Mouse (Mus musculus): Measurements from ENCODE around the gene Coro7. TPM values are rescaled to one million over a fixed set of nuclear protein-coding genes. Genes with fewer than 3 reads are reported as not detected.
"Not testable (repeated sequence)": the region's sequence is repeated elsewhere in the genome, so short reads cannot be mapped to it uniquely, and the experiment has no call there.

Gene Coro7
- polyA plus RNA-seq, 1 experiment from 2014 or later, result 12.2 TPM

DNA sequence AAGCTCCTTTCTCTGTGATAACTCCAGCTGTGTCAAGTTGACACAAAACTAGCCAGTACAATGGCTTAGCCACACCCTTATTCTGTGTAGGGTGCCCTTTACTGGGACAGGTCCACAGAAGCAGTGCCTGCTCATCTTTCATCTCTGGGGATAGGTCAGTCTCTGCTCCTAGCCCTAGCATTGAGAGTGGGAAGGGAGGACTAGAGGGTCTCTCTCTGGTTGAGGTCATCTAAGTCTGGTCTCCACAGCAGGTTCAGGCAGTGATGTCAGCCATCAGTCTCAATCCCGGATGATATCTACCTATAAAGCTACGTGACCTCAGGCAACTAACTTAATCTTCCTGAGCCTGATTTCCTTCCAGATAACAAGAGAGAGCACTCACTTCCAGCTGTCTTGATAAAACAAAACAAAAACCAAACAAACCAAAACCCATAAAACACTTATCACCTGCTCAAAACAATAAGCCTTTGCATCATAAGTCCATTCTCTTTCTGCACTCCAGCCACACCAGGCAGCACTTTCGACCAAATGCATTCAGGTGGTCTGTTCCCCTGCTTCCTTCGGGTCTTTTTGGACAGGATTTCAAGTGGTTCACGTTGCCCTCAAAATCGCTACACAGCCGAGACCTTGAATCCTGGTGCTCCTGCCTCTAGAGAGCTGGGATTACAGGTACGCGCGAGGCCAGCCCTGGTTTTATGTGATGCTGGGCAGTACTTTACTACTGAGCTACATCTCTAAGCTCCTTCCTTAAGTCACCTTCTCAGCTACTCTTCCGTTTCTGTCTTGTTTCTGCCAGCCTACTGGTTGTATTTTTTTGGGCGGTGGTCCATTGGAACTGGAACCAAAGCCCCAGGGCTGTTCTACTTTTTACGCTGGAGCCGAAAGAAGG, 93.7 kb downstream of the Coro7 start:
- Histone ChIP-seq H3K9ac (replicated peaks; ENCODE audit: low read length) (peak overlapping the region; percentile 29), H3K4me3 (ENCODE audit: low read depth, low read length) (peak overlapping the region; percentile 27), H3K36me3 (replicated peaks; ENCODE audit: control insufficient read depth, insufficient read depth, low read depth, low read length) (peaks cover 2% of the 10 kb centered on the region; the same call in 1 of the 2 replicates), H3K27me3 (ENCODE audit: control insufficient read depth, insufficient read depth, low read length) (no peaks in the 10 kb centered on the region), H3K27ac (replicated peaks; ENCODE audit: low read depth, low read length) (peak overlapping the region; percentile 5), H3K4me2 (ENCODE audit: low read depth, low read length) (peak overlapping the region; percentile 36), H3K4me1 (ENCODE audit: control insufficient read depth, insufficient read depth, low read length) (peaks cover 3% of the 10 kb centered on the region), H3K9me3 (replicated peaks; ENCODE audit: control insufficient read depth, low read length) (no peaks in the 10 kb centered on the region)
- DNase-seq (ENCODE audit: low spot score) (no peak), ATAC-seq (replicated peaks; ENCODE audit: insufficient number of reproducible peaks, low FRiP score, low TSS enrichment, low read depth) (peak; percentile 31)
- WGBS, result 8% methylated on average over 14 of the region's 14 CpGs

DNA sequence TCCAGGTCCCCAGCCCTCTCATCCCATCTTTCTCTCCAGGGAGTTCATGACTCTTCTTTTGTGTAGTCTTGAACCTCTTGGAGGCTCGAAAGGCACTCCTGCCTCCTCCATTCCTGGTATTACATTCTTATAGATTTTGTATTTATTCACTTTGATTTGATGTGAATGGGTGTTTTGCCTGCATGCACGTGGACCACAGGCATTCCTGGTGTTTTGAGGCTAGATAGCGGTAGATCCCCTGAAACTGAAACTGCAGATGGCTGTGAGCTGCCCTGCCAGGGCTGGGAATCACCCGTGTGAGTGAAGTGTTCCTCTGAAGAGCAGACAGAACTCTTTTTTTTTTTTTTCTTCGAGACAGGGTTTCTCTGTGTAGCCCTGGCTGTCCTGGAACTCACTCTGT, 95.1 kb downstream of the Coro7 start:
- H3K27ac ChIP-seq (replicated peaks; ENCODE audit: low read depth, low read length), result no peak overlapping the region
- no peaks in the 10 kb centered on the region for H3K36me3 ChIP-seq (replicated peaks; ENCODE audit: control insufficient read depth, insufficient read depth, low read depth, low read length)
- no peaks in the 10 kb centered on the region for H3K27me3 ChIP-seq (ENCODE audit: control insufficient read depth, insufficient read depth, low read length)
- no peaks in the 10 kb centered on the region for H3K9me3 ChIP-seq (replicated peaks; ENCODE audit: control insufficient read depth, low read length)
- H3K9ac ChIP-seq (replicated peaks; ENCODE audit: low read length), result no peak overlapping the region
- WGBS, result 78% methylated on average over 5 of the region's 5 CpGs
- peaks cover 3% of the 10 kb centered on the region for H3K4me1 ChIP-seq (ENCODE audit: control insufficient read depth, insufficient read depth, low read length)
- DNase-seq (ENCODE audit: low spot score), result no peak
- no peak overlapping the region for H3K4me3 ChIP-seq (ENCODE audit: low read depth, low read length)
- H3K4me2 ChIP-seq (ENCODE audit: low read depth, low read length), result no peak overlapping the region
- no peak for ATAC-seq (replicated peaks; ENCODE audit: insufficient number of reproducible peaks, low FRiP score, low TSS enrichment, low read depth)

DNA sequence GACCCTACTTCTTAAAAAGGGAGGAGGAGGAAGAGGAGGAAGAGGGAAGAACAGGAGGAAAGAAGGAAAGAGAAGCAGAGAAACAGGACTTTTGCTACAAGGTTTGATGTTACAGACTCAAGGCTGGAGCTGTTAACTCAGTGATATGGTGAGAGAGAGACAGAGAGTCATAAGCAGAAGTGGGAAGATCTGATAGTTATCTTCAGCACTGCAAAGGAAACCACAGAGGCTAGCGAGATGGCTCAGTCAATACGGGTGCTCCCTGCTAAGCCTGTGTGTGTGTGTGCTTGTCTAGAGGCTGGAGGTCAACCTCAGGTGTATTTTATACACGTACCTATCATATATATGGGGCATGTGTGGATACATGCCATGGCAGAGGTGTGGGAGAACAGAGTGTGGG, 95.8 kb downstream of the Coro7 start:
- WGBS, result 82% methylated on average over 3 of the region's 3 CpGs
- no peak overlapping the region for H3K9ac ChIP-seq (replicated peaks; ENCODE audit: low read length)
- H3K27ac ChIP-seq (replicated peaks; ENCODE audit: low read depth, low read length), result no peak overlapping the region
- no peaks in the 10 kb centered on the region for H3K27me3 ChIP-seq (ENCODE audit: control insufficient read depth, insufficient read depth, low read length)
- H3K36me3 ChIP-seq (replicated peaks; ENCODE audit: control insufficient read depth, insufficient read depth, low read depth, low read length), result no peaks in the 10 kb centered on the region
- H3K9me3 ChIP-seq (replicated peaks; ENCODE audit: control insufficient read depth, low read length), result no peaks in the 10 kb centered on the region
- H3K4me1 ChIP-seq (ENCODE audit: control insufficient read depth, insufficient read depth, low read length), result peaks cover 3% of the 10 kb centered on the region
- DNase-seq (ENCODE audit: low spot score) (no peak), ATAC-seq (replicated peaks; ENCODE audit: insufficient number of reproducible peaks, low FRiP score, low TSS enrichment, low read depth) (no peak)
- H3K4me2 ChIP-seq (ENCODE audit: low read depth, low read length), result no peak overlapping the region
- no peak overlapping the region for H3K4me3 ChIP-seq (ENCODE audit: low read depth, low read length)

DNA sequence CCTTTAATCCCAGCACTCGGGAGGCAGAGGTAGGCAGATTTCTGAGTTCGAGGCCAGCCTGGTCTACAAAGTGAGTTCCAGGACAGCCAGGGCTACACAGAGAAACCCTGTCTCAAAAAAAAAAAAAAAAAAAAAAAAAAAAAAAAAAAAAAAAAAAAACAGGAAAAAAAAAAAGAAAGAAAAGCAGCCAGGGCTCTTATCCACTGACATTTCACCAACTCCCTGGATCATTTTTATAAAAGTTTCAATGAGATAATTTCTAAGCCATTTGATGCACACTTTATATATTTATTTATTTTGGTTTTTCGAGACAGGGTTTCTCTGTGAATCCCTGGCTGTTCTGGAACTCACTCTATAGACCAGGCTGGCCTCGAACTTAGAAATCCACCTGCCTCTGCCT, 98.4 kb downstream of the Coro7 start:
- not testable (repeated sequence) for ATAC-seq (replicated peaks; ENCODE audit: insufficient number of reproducible peaks, low FRiP score, low TSS enrichment, low read depth); H3K9me3 ChIP-seq (replicated peaks; ENCODE audit: control insufficient read depth, low read length); H3K4me1 ChIP-seq (ENCODE audit: control insufficient read depth, insufficient read depth, low read length); H3K27ac ChIP-seq (replicated peaks; ENCODE audit: low read depth, low read length); H3K36me3 ChIP-seq (replicated peaks; ENCODE audit: control insufficient read depth, insufficient read depth, low read depth, low read length); H3K4me3 ChIP-seq (ENCODE audit: low read depth, low read length); H3K4me2 ChIP-seq (ENCODE audit: low read depth, low read length); DNase-seq (ENCODE audit: low spot score); H3K9ac ChIP-seq (replicated peaks; ENCODE audit: low read length); H3K27me3 ChIP-seq (ENCODE audit: control insufficient read depth, insufficient read depth, low read length)
- 89% methylated on average over 4 of the region's 4 CpGs for WGBS

DNA sequence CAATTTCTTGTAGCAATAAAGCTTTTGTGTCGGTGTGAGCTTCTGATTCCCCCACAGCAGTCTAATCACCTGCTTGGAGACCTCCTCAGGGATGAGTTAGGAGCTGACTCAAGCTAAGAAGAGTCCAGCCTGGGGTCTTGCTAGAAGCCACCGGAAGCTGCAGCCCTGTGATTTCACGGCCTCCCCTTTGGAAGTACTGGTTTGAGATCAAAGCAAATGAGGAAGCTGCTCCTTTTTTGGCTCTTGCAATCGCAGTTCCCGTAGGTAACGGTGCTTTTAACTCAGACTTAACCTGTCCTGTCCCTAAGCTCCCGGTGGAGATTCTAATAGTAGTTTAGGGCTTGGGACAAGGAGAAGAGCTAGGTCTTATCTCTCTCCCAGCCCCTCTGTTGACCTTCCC, 100.9 kb downstream of the Coro7 start:
- no peak overlapping the region for H3K4me3 ChIP-seq (ENCODE audit: low read depth, low read length)
- no peak for ATAC-seq (replicated peaks; ENCODE audit: insufficient number of reproducible peaks, low FRiP score, low TSS enrichment, low read depth)
- H3K4me2 ChIP-seq (ENCODE audit: low read depth, low read length), result no peak overlapping the region
- no peaks in the 10 kb centered on the region for H3K27me3 ChIP-seq (ENCODE audit: control insufficient read depth, insufficient read depth, low read length)
- H3K9ac ChIP-seq (replicated peaks; ENCODE audit: low read length), result no peak overlapping the region
- H3K9me3 ChIP-seq (replicated peaks; ENCODE audit: control insufficient read depth, low read length), result no peaks in the 10 kb centered on the region
- DNase-seq (ENCODE audit: low spot score), result no peak
- WGBS, result 78% methylated on average over 7 of the region's 7 CpGs
- H3K36me3 ChIP-seq (replicated peaks; ENCODE audit: control insufficient read depth, insufficient read depth, low read depth, low read length), result no peaks in the 10 kb centered on the region
- H3K27ac ChIP-seq (replicated peaks; ENCODE audit: low read depth, low read length), result no peak overlapping the region
- H3K4me1 ChIP-seq (ENCODE audit: control insufficient read depth, insufficient read depth, low read length), result no peaks in the 10 kb centered on the region

DNA sequence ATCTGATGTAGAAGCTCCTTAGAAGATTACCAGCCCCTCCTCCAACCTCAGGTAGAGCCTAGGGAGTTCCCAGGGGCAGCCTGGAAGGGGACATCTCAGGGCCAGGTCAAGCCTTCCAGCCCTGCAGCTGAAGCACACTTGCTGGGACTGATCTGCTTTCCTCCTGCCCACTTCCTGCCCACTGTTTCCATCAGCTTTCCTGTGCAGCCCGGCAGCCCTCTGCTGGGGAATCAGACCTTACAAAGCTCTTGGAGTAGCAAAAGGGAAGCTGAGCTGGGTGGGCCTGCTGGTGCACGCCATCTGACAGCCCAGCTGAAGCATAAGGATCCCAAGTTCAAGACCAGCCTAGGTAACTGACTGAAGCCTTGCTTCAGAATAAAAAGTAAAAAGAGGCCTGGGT, 102.7 kb downstream of the Coro7 start:
- Histone ChIP-seq H3K4me1 (ENCODE audit: control insufficient read depth, insufficient read depth, low read length) (no peaks in the 10 kb centered on the region), H3K4me2 (ENCODE audit: low read depth, low read length) (no peak overlapping the region), H3K9ac (replicated peaks; ENCODE audit: low read length) (no peak overlapping the region), H3K27me3 (ENCODE audit: control insufficient read depth, insufficient read depth, low read length) (no peaks in the 10 kb centered on the region), H3K9me3 (replicated peaks; ENCODE audit: control insufficient read depth, low read length) (no peaks in the 10 kb centered on the region), H3K4me3 (ENCODE audit: low read depth, low read length) (no peak overlapping the region), H3K36me3 (replicated peaks; ENCODE audit: control insufficient read depth, insufficient read depth, low read depth, low read length) (no peaks in the 10 kb centered on the region), H3K27ac (replicated peaks; ENCODE audit: low read depth, low read length) (no peak overlapping the region)
- ATAC-seq (replicated peaks; ENCODE audit: insufficient number of reproducible peaks, low FRiP score, low TSS enrichment, low read depth) (no peak), DNase-seq (ENCODE audit: low spot score) (no peak)
- 41% methylated on average over 2 of the region's 2 CpGs for WGBS

Other genes starting within 250 kb of the Coro7 start
- gene Srl, start 138.0 kb downstream of the Coro7 start, polyA plus RNA-seq (2014; fragmentation: Nextera tagmentation; extraction: Ambion mirVana), result 26.6 and 32.7 TPM in 2 replicates
- 27.2 and 28.6 TPM in 2 replicates for gene Tfap4, start 119.9 kb downstream of the Coro7 start, polyA plus RNA-seq (2014; fragmentation: Nextera tagmentation; extraction: Ambion mirVana)
- gene Glis2, start 85.1 kb downstream of the Coro7 start, polyA plus RNA-seq (2014; fragmentation: Nextera tagmentation; extraction: Ambion mirVana), result 19.9 and 21.2 TPM in 2 replicates
- 103 and 105 TPM in 2 replicates for gene Pam16, start 54.8 kb downstream of the Coro7 start, polyA plus RNA-seq (2014; fragmentation: Nextera tagmentation; extraction: Ambion mirVana)
- gene Vasn, start 39.8 kb downstream of the Coro7 start, polyA plus RNA-seq (2014; fragmentation: Nextera tagmentation; extraction: Ambion mirVana), result 10.9 and 14.1 TPM in 2 replicates
- 56.9 and 58.3 TPM in 2 replicates for gene Dnaja3, start 39.8 kb downstream of the Coro7 start, polyA plus RNA-seq (2014; fragmentation: Nextera tagmentation; extraction: Ambion mirVana)
- gene Nmral1, start 39.6 kb upstream of the Coro7 start, polyA plus RNA-seq (2014; fragmentation: Nextera tagmentation; extraction: Ambion mirVana), result 190 and 192 TPM in 2 replicates
- 110 and 114 TPM in 2 replicates for gene Hmox2, start 46.6 kb upstream of the Coro7 start, polyA plus RNA-seq (2014; fragmentation: Nextera tagmentation; extraction: Ambion mirVana)
- 76.1 and 80.8 TPM in 2 replicates for gene Cdip1, start 110.5 kb upstream of the Coro7 start, polyA plus RNA-seq (2014; fragmentation: Nextera tagmentation; extraction: Ambion mirVana)
- 0.28 TPM in 1 of 2 replicates, not detected in the other for gene 4930562C15Rik, start 155.6 kb upstream of the Coro7 start, polyA plus RNA-seq (2014; fragmentation: Nextera tagmentation; extraction: Ambion mirVana)
- 26.2 and 26.4 TPM in 2 replicates for gene Ubald1, start 200.5 kb upstream of the Coro7 start, polyA plus RNA-seq (2014; fragmentation: Nextera tagmentation; extraction: Ambion mirVana)
- gene Mgrn1, start 206.5 kb upstream of the Coro7 start, polyA plus RNA-seq (2014; fragmentation: Nextera tagmentation; extraction: Ambion mirVana), result 67.9 and 72.2 TPM in 2 replicates

Data from embryonic facial prominence, embryonic 11.5 days (tissue).